Mouse (Mus musculus): ENCODE data around the gene Mdm1. TPM values are rescaled to one million over a fixed set of nuclear protein-coding genes. Genes with fewer than 3 reads are reported as not detected.

Gene Mdm1
- polyA plus RNA-seq (2014; fragmentation: Nextera tagmentation; extraction: Ambion mirVana): 31.3 and 34.1 TPM in 2 replicates

GRCm38 (mm10) chr10:118141018-118141883, at the start of gene Mdm1:
Mdm1 (plus strand) TSS chr10:118141811.
- no peaks in the 10 kb centered on the region for H3K9me3 ChIP-seq (ENCODE audit: control insufficient read depth, low read length)
- H3K9ac ChIP-seq (replicated peaks; ENCODE audit: low read depth, low read length): peak within 1 kb of the TSS; percentile 61
- 5% methylated on average over 43 of the region's 47 CpGs for WGBS
- no peaks in the 10 kb centered on the region for H3K36me3 ChIP-seq (ENCODE audit: control insufficient read depth, insufficient read depth, low read length)
- peak within 1 kb of the TSS; percentile 79 for H3K4me2 ChIP-seq (ENCODE audit: low read depth, low read length)
- no peaks in the 10 kb centered on the region for H3K27me3 ChIP-seq (ENCODE audit: control insufficient read depth, insufficient read depth, low read length)
- ATAC-seq (ENCODE audit: low read depth): peak; percentile 100
- peak within 1 kb of the TSS; percentile 71 for H3K27ac ChIP-seq (ENCODE audit: low read depth, low read length)
- H3K4me3 ChIP-seq (ENCODE audit: low read depth, low read length): peak within 1 kb of the TSS; percentile 77
- peaks cover 4% of the 10 kb centered on the region for H3K4me1 ChIP-seq (ENCODE audit: control insufficient read depth, insufficient read depth, low read length)

GRCm38 (mm10) chr10:118092745-118093144, 48.9 kb upstream of the Mdm1 start:
- H3K27me3 ChIP-seq (ENCODE audit: control insufficient read depth, insufficient read depth, low read length): no peaks in the 10 kb centered on the region
- H3K9ac ChIP-seq (replicated peaks; ENCODE audit: low read depth, low read length): no peak overlapping the region
- peaks cover 3% of the 10 kb centered on the region; the same call in 1 of the 2 replicates for H3K4me1 ChIP-seq (ENCODE audit: control insufficient read depth, insufficient read depth, low read length)
- no peak overlapping the region for H3K27ac ChIP-seq (ENCODE audit: low read depth, low read length)
- ATAC-seq (ENCODE audit: low read depth): no peak
- WGBS: 79% methylated on average over 6 of the region's 6 CpGs
- no peak overlapping the region for H3K4me3 ChIP-seq (ENCODE audit: low read depth, low read length)
- no peak overlapping the region for H3K4me2 ChIP-seq (ENCODE audit: low read depth, low read length)
- no peaks in the 10 kb centered on the region for H3K36me3 ChIP-seq (ENCODE audit: control insufficient read depth, insufficient read depth, low read length)
- H3K9me3 ChIP-seq (ENCODE audit: control insufficient read depth, low read length): no peaks in the 10 kb centered on the region

GRCm38 (mm10) chr10:118093728-118094127, 47.9 kb upstream of the Mdm1 start:
- WGBS: 64% methylated on average over 9 of the region's 9 CpGs
- no peak overlapping the region for H3K27ac ChIP-seq (ENCODE audit: low read depth, low read length)
- no peaks in the 10 kb centered on the region for H3K27me3 ChIP-seq (ENCODE audit: control insufficient read depth, insufficient read depth, low read length)
- H3K4me2 ChIP-seq (ENCODE audit: low read depth, low read length): no peak overlapping the region
- no peak overlapping the region for H3K9ac ChIP-seq (replicated peaks; ENCODE audit: low read depth, low read length)
- H3K4me3 ChIP-seq (ENCODE audit: low read depth, low read length): no peak overlapping the region
- no peak for ATAC-seq (ENCODE audit: low read depth)
- no peaks in the 10 kb centered on the region for H3K36me3 ChIP-seq (ENCODE audit: control insufficient read depth, insufficient read depth, low read length)
- no peaks in the 10 kb centered on the region for H3K4me1 ChIP-seq (ENCODE audit: control insufficient read depth, insufficient read depth, low read length)
- H3K9me3 ChIP-seq (ENCODE audit: control insufficient read depth, low read length): no peaks in the 10 kb centered on the region

- Histone ChIP-seq H3K4me3 (ENCODE audit: low read depth, low read length) (no peak overlapping the region), H3K36me3 (ENCODE audit: control insufficient read depth, insufficient read depth, low read length) (no peaks in the 10 kb centered on the region), H3K27me3 (ENCODE audit: control insufficient read depth, insufficient read depth, low read length) (no peaks in the 10 kb centered on the region), H3K9ac (replicated peaks; ENCODE audit: low read depth, low read length) (no peak overlapping the region), H3K4me1 (ENCODE audit: control insufficient read depth, insufficient read depth, low read length) (no peaks in the 10 kb centered on the region), H3K9me3 (ENCODE audit: control insufficient read depth, low read length) (no peaks in the 10 kb centered on the region), H3K27ac (ENCODE audit: low read depth, low read length) (no peak overlapping the region), H3K4me2 (ENCODE audit: low read depth, low read length) (no peak overlapping the region)
- 90% methylated on average over 4 of the region's 4 CpGs for WGBS
- no peak for ATAC-seq (ENCODE audit: low read depth)
These were observed 46.8 kb upstream of the Mdm1 start for GRCm38 (mm10) chr10:118094853-118095252.

- Histone ChIP-seq H3K4me3 (ENCODE audit: low read depth, low read length) (no peak overlapping the region), H3K27ac (ENCODE audit: low read depth, low read length) (no peak overlapping the region), H3K36me3 (ENCODE audit: control insufficient read depth, insufficient read depth, low read length) (no peaks in the 10 kb centered on the region), H3K27me3 (ENCODE audit: control insufficient read depth, insufficient read depth, low read length) (no peaks in the 10 kb centered on the region), H3K9ac (replicated peaks; ENCODE audit: low read depth, low read length) (no peak overlapping the region), H3K4me2 (ENCODE audit: low read depth, low read length) (no peak overlapping the region), H3K4me1 (ENCODE audit: control insufficient read depth, insufficient read depth, low read length) (no peaks in the 10 kb centered on the region), H3K9me3 (ENCODE audit: control insufficient read depth, low read length) (no peaks in the 10 kb centered on the region)
- 92% methylated on average over 6 of the region's 6 CpGs for WGBS
- ATAC-seq (ENCODE audit: low read depth): no peak
These were observed 45.4 kb upstream of the Mdm1 start for GRCm38 (mm10) chr10:118096223-118096622.

- H3K36me3 ChIP-seq (ENCODE audit: control insufficient read depth, insufficient read depth, low read length): no peaks in the 10 kb centered on the region
- H3K9me3 ChIP-seq (ENCODE audit: control insufficient read depth, low read length): no peaks in the 10 kb centered on the region
- no peaks in the 10 kb centered on the region for H3K4me1 ChIP-seq (ENCODE audit: control insufficient read depth, insufficient read depth, low read length)
- no peak overlapping the region for H3K27ac ChIP-seq (ENCODE audit: low read depth, low read length)
- no peak overlapping the region for H3K4me2 ChIP-seq (ENCODE audit: low read depth, low read length)
- no peak for ATAC-seq (ENCODE audit: low read depth)
- no peak overlapping the region for H3K9ac ChIP-seq (replicated peaks; ENCODE audit: low read depth, low read length)
- WGBS: 86% methylated on average over 3 of the region's 3 CpGs
- H3K4me3 ChIP-seq (ENCODE audit: low read depth, low read length): no peak overlapping the region
- no peaks in the 10 kb centered on the region for H3K27me3 ChIP-seq (ENCODE audit: control insufficient read depth, insufficient read depth, low read length)
These were observed 43.7 kb upstream of the Mdm1 start for GRCm38 (mm10) chr10:118097898-118098297.

- Histone ChIP-seq H3K27ac (ENCODE audit: low read depth, low read length) (no peak overlapping the region), H3K4me3 (ENCODE audit: low read depth, low read length) (no peak overlapping the region), H3K4me2 (ENCODE audit: low read depth, low read length) (no peak overlapping the region), H3K4me1 (ENCODE audit: control insufficient read depth, insufficient read depth, low read length) (peaks cover 5% of the 10 kb centered on the region), H3K9me3 (ENCODE audit: control insufficient read depth, low read length) (no peaks in the 10 kb centered on the region), H3K9ac (replicated peaks; ENCODE audit: low read depth, low read length) (no peak overlapping the region), H3K36me3 (ENCODE audit: control insufficient read depth, insufficient read depth, low read length) (no peaks in the 10 kb centered on the region), H3K27me3 (ENCODE audit: control insufficient read depth, insufficient read depth, low read length) (no peaks in the 10 kb centered on the region)
- ATAC-seq (ENCODE audit: low read depth): no peak
- WGBS: 51% methylated on average over 5 of the region's 5 CpGs
These were observed 41.0 kb upstream of the Mdm1 start for GRCm38 (mm10) chr10:118100570-118100969.

- 81% methylated on average over 2 of the region's 2 CpGs for WGBS
- Histone ChIP-seq H3K4me3 (ENCODE audit: low read depth, low read length) (no peak overlapping the region), H3K4me2 (ENCODE audit: low read depth, low read length) (no peak overlapping the region), H3K27me3 (ENCODE audit: control insufficient read depth, insufficient read depth, low read length) (no peaks in the 10 kb centered on the region), H3K4me1 (ENCODE audit: control insufficient read depth, insufficient read depth, low read length) (peaks cover 5% of the 10 kb centered on the region), H3K27ac (ENCODE audit: low read depth, low read length) (no peak overlapping the region), H3K9ac (replicated peaks; ENCODE audit: low read depth, low read length) (no peak overlapping the region), H3K36me3 (ENCODE audit: control insufficient read depth, insufficient read depth, low read length) (no peaks in the 10 kb centered on the region), H3K9me3 (ENCODE audit: control insufficient read depth, low read length) (no peaks in the 10 kb centered on the region)
- no peak for ATAC-seq (ENCODE audit: low read depth)
These were observed 40.6 kb upstream of the Mdm1 start for GRCm38 (mm10) chr10:118101056-118101455.

GRCm38 (mm10) chr10:118103020-118103666, 38.5 kb upstream of the Mdm1 start:
- Histone ChIP-seq H3K4me3 (ENCODE audit: low read depth, low read length) (peak overlapping the region; percentile 38), H3K36me3 (ENCODE audit: control insufficient read depth, insufficient read depth, low read length) (no peaks in the 10 kb centered on the region), H3K27me3 (ENCODE audit: control insufficient read depth, insufficient read depth, low read length) (no peaks in the 10 kb centered on the region), H3K9me3 (ENCODE audit: control insufficient read depth, low read length) (no peaks in the 10 kb centered on the region), H3K4me2 (ENCODE audit: low read depth, low read length) (peak overlapping the region; percentile 68), H3K9ac (replicated peaks; ENCODE audit: low read depth, low read length) (peak overlapping the region; percentile 61), H3K27ac (ENCODE audit: low read depth, low read length) (peak overlapping the region; percentile 74), H3K4me1 (ENCODE audit: control insufficient read depth, insufficient read depth, low read length) (peaks cover 5% of the 10 kb centered on the region)
- WGBS: under 1% methylated on average over 20 of the region's 20 CpGs
- peak; percentile 93 for ATAC-seq (ENCODE audit: low read depth)
